Mouse (Mus musculus): ENCODE measurements around the gene Exoc4. TPM values are rescaled to one million over a fixed set of nuclear protein-coding genes. Genes with fewer than 3 reads are reported as not detected.

Gene Exoc4
- polyA plus RNA-seq, 1 experiment from 2014 or later, result 59.0 TPM

DNA sequence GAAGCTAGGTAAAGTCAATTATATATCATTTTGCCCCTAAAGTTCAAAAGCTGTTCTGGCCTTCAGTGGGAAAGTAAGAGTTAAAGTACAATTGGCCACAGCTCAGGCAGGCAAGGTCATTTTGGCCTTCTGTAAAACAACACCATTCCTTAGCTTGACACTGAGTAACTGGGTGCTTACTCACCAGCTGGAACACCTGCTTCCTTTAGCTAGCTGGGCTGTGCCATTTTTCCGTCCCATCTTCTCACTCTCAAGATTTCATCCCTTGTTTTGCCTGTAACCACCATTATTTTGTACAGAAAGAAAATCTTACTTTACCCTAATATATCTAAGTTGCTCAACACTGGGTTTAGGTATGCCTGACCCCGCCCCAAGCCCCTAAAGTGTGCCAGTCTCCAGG, 543.7 kb downstream of the Exoc4 start:
- H3K27ac ChIP-seq (replicated peaks), result no peak overlapping the region
- H3K9ac ChIP-seq (replicated peaks), result no peak overlapping the region
- no peak overlapping the region for H3K4me2 ChIP-seq (replicated peaks)
- no peak for ATAC-seq (replicated peaks)
- WGBS, result 90% methylated on average over 2 of the region's 2 CpGs
- H3K27me3 ChIP-seq, result no peaks in the 10 kb centered on the region
- H3K4me3 ChIP-seq, result no peak overlapping the region
- H3K36me3 ChIP-seq, result no peaks in the 10 kb centered on the region
- H3K9me3 ChIP-seq, result no peaks in the 10 kb centered on the region
- no peaks in the 10 kb centered on the region for H3K4me1 ChIP-seq

DNA sequence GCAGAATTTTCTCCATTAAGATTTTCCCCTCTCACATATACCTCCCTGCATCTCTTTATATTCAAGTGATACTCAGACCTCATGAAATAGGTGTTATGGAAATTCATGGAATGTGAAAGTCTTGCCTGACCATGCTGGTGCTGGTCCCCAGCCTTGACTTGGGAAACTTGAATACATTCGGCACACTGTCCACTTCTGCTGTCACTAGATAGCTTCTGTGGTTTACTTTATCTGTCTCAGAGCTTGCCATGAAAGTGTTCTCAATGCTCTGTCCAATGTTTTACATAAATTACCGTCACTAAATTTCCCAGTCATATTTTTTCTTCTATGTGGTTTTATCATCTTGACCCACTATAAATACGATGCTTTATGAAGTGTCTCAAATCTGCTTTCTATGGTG, 552.4 kb downstream of the Exoc4 start:
- 95% methylated on average over 3 of the region's 3 CpGs for WGBS
- no peaks in the 10 kb centered on the region for H3K9me3 ChIP-seq
- no peak overlapping the region for H3K9ac ChIP-seq (replicated peaks)
- no peak overlapping the region for H3K4me2 ChIP-seq (replicated peaks)
- H3K4me3 ChIP-seq, result no peak overlapping the region
- H3K4me1 ChIP-seq, result peaks cover 15% of the 10 kb centered on the region
- H3K27me3 ChIP-seq, result no peaks in the 10 kb centered on the region
- no peak overlapping the region for H3K27ac ChIP-seq (replicated peaks)
- ATAC-seq (replicated peaks), result no peak
- no peaks in the 10 kb centered on the region for H3K36me3 ChIP-seq

DNA sequence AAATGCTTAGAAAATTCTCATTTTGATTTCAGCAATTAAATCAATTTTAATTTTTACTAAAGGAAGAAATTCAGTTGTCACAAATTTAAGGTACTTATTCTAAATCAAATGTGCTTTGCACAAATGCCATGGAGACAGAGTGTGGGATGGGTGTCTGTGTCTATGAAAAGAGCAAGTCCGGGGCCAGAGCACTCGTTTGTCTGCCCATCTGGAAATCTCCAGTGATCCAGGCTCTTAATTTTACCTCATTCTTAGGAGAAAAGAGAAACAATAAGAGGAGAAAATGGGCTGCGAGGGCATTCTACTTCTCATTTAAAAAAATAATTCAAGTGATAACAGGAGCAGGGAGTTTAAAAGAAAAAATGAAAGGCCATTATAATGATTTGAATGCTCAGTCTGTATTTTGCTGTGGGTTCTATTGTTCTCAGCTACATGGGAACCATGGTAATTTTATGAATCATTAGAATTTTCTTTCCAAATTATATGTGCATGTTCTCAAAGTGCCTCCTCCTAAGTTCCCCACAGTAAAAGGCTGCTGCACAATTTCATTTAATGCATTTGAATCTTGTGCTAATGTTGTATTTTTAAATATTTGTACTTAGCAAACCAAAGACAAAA, 554.7 kb downstream of the Exoc4 start:
- Histone ChIP-seq H3K4me3 (no peak overlapping the region), H3K36me3 (no peaks in the 10 kb centered on the region), H3K9ac (replicated peaks) (no peak overlapping the region), H3K27ac (replicated peaks) (peak overlapping the region; percentile 60), H3K9me3 (no peaks in the 10 kb centered on the region), H3K4me2 (replicated peaks) (no peak overlapping the region), H3K27me3 (no peaks in the 10 kb centered on the region), H3K4me1 (peaks cover 15% of the 10 kb centered on the region)
- WGBS, result 7% methylated on average over 3 of the region's 3 CpGs
- peak; percentile 60; the same call in 1 of the 2 replicates for ATAC-seq (replicated peaks)

DNA sequence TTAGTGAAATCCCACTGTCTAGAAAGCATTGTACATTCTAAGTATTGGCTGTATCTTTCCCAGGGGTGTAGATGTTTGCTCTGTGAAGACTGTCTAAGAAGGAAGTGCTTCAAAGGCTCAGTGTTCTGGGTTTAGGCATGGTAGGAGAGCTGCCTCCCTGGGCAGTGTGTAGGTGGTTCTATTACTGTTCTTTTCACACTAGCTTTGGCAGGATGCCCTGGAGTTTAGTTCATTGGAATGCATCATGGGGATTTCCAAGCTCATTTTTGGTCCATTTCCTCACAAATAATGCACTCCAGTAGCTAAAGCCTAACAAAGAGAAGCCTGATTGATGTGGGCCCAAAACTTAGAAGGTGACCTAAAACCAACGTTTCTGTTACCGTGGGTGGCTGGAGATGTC, 555.9 kb downstream of the Exoc4 start:
- Histone ChIP-seq H3K36me3 (no peaks in the 10 kb centered on the region), H3K4me3 (no peak overlapping the region), H3K4me1 (peaks cover 15% of the 10 kb centered on the region), H3K9me3 (no peaks in the 10 kb centered on the region), H3K9ac (replicated peaks) (no peak overlapping the region), H3K4me2 (replicated peaks) (no peak overlapping the region), H3K27me3 (no peaks in the 10 kb centered on the region), H3K27ac (replicated peaks) (0 out of 2 replicates have a peak overlapping the region, but pooled peaks have one; percentile 37)
- WGBS, result 28% methylated on average over 2 of the region's 2 CpGs
- ATAC-seq (replicated peaks), result no peak

DNA sequence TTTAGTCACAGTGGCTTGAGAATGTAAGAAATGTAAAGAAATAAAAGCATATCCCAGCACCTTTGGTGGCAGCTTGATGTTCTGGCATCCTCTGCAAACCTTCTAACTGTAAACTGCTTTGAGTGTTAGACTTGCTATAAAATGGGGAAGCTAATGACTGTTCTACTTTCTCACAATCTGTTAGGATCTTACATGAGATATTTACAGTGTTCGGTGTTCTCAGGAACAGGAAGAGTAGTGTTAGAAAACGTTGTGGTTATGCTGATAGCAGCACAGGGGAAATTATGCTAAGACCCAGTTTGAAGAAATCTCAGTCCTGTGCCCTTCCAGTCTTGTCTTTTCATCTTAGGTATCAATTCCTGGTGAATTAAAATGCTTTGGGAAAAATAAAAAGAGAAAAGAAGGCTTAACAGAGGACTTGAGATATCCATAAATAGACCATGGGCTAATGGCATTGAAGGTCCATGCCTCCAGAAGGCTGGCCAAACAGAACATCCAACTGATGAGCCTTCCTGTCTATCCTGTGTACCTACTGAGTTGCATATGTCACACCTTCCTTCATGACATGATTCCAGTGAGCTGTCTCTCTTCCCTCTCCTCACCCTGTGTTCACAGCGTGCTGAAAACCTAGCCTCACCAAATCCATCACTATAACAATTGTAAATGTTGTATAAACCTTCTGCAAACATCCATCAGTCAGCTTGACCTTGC, 557.3 kb downstream of the Exoc4 start:
- WGBS, result 84% methylated on average over 3 of the region's 3 CpGs
- H3K4me3 ChIP-seq, result no peak overlapping the region
- H3K9ac ChIP-seq (replicated peaks), result no peak overlapping the region
- no peak overlapping the region for H3K27ac ChIP-seq (replicated peaks)
- no peak overlapping the region for H3K4me2 ChIP-seq (replicated peaks)
- ATAC-seq (replicated peaks), result no peak
- H3K9me3 ChIP-seq, result no peaks in the 10 kb centered on the region
- peaks cover 15% of the 10 kb centered on the region for H3K4me1 ChIP-seq
- no peaks in the 10 kb centered on the region for H3K27me3 ChIP-seq
- no peaks in the 10 kb centered on the region for H3K36me3 ChIP-seq

DNA sequence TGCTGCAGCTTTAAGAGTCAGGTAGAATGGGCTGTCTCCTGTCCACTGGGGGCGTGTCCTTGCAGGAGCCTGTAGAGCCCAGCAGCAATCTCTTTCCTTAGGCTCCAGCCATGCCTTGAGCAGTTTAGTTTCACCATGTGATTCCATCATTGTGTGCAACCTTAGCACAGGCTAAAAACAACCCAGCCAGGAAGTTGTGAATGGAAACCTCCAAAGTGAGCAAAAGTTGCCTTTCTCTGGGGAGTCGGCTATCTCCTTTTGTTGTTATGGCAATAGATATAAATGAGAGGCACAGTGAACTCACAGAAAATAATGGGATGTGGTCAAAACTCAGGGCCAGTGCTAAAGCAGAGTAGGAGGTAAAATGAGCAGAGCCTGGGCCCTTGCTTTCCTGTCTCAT, 565.5 kb downstream of the Exoc4 start:
- peaks cover 10% of the 10 kb centered on the region; the same call in 1 of the 2 replicates for H3K4me1 ChIP-seq
- 62% methylated on average over 2 of the region's 2 CpGs for WGBS
- no peak for ATAC-seq (replicated peaks)

DNA sequence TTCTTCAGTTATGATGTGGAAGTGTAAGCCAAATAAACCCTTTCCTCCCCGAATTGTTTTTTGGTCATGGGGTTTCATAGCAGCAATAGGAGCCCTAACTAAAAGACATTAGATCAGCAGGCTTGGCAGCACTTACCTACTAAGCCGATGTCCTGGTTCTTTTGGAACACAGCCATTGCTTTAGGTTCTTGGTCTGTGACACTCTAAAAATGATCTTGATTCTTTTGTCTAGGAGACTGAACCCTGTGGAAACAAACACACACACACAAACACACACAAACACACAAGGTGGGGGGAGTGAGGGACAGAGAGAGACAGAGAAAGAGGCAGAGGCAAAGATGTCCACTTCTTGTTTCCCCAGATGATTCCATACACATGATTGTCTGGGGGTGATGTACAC, 574.3 kb downstream of the Exoc4 start:
- Histone ChIP-seq H3K4me2 (replicated peaks) (no peak overlapping the region), H3K27ac (replicated peaks) (no peak overlapping the region)
- ATAC-seq (replicated peaks), result no peak

More for the DNA sequence above, 565.5 kb downstream of the Exoc4 start:
- Histone ChIP-seq H3K36me3 (no peaks in the 10 kb centered on the region), H3K9ac (replicated peaks) (no peak overlapping the region), H3K4me2 (replicated peaks) (no peak overlapping the region), H3K4me3 (no peak overlapping the region), H3K9me3 (no peaks in the 10 kb centered on the region), H3K27ac (replicated peaks) (no peak overlapping the region), H3K27me3 (no peaks in the 10 kb centered on the region)

DNA sequence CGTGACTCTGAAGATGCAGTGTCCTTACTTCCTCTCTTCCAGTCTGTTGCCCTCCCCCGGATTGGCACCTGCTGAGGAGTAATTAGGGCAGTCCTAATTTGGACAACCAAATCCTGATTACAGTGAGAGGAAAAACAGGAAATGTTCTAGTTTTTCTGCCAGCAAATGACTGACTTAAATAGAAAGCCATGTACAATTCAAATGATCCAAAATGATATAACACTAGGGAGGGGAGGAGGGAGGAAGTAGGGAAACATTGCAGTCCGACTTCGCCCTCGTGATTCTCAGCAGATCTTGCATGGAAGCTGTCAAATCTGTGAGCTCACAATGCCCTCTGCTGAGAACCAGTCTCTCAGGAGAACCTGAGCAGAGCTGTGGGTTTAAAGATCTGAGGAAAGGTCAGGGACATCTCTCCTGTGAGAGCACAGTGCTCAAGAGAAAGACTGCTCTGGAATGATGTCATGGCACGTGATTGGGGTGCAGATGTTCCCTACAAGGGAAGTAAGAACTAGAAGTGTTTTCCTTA, 575.0 kb downstream of the Exoc4 start:
- no peaks in the 10 kb centered on the region for H3K27me3 ChIP-seq
- no peak overlapping the region for H3K4me2 ChIP-seq (replicated peaks)
- 47% methylated on average over 6 of the region's 6 CpGs for WGBS
- no peak overlapping the region for H3K9ac ChIP-seq (replicated peaks)
- ATAC-seq (replicated peaks), result 0 out of 2 replicates have a peak, but pooled peaks have one; percentile 43
- 0 out of 2 replicates have a peak, but pooled peaks cover 12% of the 10 kb centered on the region for H3K4me1 ChIP-seq
- 0 out of 2 replicates have a peak overlapping the region, but pooled peaks have one; percentile 17 for H3K27ac ChIP-seq (replicated peaks)
- no peaks in the 10 kb centered on the region for H3K9me3 ChIP-seq
- H3K36me3 ChIP-seq, result no peaks in the 10 kb centered on the region
- H3K4me3 ChIP-seq, result no peak overlapping the region

More for the DNA sequence above, 574.3 kb downstream of the Exoc4 start:
- no peak overlapping the region for H3K4me3 ChIP-seq
- 0 out of 2 replicates have a peak, but pooled peaks cover 9% of the 10 kb centered on the region for H3K4me1 ChIP-seq
- H3K9me3 ChIP-seq, result no peaks in the 10 kb centered on the region
- H3K36me3 ChIP-seq, result no peaks in the 10 kb centered on the region
- WGBS, result 74% methylated on average over 2 of the region's 2 CpGs
- H3K27me3 ChIP-seq, result no peaks in the 10 kb centered on the region
- H3K9ac ChIP-seq (replicated peaks), result no peak overlapping the region

DNA sequence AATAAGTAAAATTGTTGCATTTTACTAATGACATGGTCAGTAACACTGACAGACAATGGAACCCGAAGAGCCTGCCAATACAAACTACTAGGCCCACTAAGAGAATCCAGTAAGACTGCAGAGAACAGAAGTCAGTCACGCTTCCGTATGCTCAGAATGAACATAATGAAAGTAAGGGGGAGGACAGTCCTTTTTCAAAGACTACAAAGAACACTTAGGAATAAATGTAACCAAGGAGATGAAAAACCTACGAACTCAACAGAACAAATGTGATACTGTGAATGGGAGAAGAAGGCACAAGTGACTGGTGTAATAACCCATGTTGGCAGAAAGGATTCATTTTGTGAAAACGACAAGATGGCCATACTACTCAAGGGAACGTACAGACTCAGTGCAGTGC, 579.6 kb downstream of the Exoc4 start:
- no peaks in the 10 kb centered on the region for H3K9me3 ChIP-seq
- no peak overlapping the region for H3K4me3 ChIP-seq
- no peak overlapping the region for H3K9ac ChIP-seq (replicated peaks)
- H3K27me3 ChIP-seq, result no peaks in the 10 kb centered on the region
- H3K4me2 ChIP-seq (replicated peaks), result no peak overlapping the region
- WGBS, result 51% methylated on average over 6 of the region's 6 CpGs
- no peak overlapping the region for H3K27ac ChIP-seq (replicated peaks)
- peaks cover 15% of the 10 kb centered on the region; the same call in 1 of the 2 replicates for H3K4me1 ChIP-seq
- H3K36me3 ChIP-seq, result no peaks in the 10 kb centered on the region
- no peak for ATAC-seq (replicated peaks)

DNA sequence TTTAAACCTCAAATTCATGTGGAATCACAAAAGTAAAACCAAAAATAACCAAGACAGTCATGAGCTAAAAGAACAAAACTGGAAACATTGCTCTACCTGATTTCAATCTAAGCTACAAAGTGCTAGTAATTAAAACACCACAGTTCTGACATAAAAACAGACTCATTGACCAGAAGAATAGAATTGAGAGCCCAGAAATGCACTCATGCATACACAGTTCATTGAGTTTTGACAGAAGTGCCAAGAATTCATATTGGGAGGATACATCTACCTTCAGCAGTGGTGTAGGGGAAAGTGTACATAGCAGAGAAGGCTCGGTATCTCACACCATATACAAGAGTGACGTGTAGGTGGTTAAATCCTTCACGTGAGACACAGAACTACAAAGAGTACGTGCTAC, 580.4 kb downstream of the Exoc4 start:
- no peak overlapping the region for H3K4me2 ChIP-seq (replicated peaks)
- WGBS, result 96% methylated on average over 4 of the region's 4 CpGs
- H3K27ac ChIP-seq (replicated peaks), result no peak overlapping the region
- no peak for ATAC-seq (replicated peaks)
- no peaks in the 10 kb centered on the region for H3K36me3 ChIP-seq
- peaks cover 8% of the 10 kb centered on the region; the same call in 1 of the 2 replicates for H3K4me1 ChIP-seq
- no peaks in the 10 kb centered on the region for H3K27me3 ChIP-seq
- H3K4me3 ChIP-seq, result no peak overlapping the region
- no peaks in the 10 kb centered on the region for H3K9me3 ChIP-seq
- no peak overlapping the region for H3K9ac ChIP-seq (replicated peaks)

DNA sequence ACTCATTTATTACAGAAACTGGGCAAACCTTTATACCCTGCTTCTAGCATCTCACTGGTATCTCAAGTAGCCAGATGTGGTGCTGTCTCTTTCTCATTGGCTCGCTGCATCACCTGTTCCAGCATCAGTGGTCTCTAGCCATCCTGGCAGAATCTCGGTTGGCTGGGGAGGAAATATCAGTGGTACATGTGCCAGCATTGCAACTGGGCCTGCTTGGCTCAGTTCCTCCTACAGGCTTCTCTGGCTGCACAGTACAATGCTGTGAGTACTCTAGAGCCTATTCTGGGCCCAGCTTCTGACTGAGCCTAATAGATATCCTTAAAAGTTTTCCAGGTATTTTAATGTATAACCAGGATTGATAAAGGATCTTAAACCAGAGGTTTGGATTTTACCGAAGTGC, 582.4 kb downstream of the Exoc4 start:
- Histone ChIP-seq H3K9ac (replicated peaks) (no peak overlapping the region), H3K4me1 (peaks cover 8% of the 10 kb centered on the region; the same call in 1 of the 2 replicates), H3K4me3 (no peak overlapping the region), H3K27ac (replicated peaks) (no peak overlapping the region), H3K4me2 (replicated peaks) (no peak overlapping the region), H3K36me3 (no peaks in the 10 kb centered on the region), H3K9me3 (no peaks in the 10 kb centered on the region), H3K27me3 (no peaks in the 10 kb centered on the region)
- 81% methylated on average over 3 of the region's 3 CpGs for WGBS
- no peak for ATAC-seq (replicated peaks)

DNA sequence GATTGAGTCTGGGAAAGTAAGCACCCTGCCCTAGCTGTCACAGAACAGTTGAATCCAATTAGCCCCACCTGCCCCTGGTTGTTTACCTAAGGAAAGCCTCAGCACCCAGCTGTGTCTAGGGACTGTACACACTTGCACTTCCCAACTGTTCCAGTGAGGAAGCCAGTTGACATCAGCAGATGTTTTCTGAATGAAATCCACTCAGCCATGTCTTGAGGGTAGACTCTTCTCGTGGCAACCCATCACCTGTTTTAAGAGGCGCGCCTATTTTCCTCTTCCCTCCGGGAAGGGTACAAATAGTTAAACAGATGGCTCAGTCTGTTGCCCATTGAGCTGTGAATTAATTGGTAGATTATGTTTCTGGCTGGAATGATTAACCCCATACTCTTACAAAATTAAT, 584.1 kb downstream of the Exoc4 start:
- Histone ChIP-seq H3K36me3 (no peaks in the 10 kb centered on the region), H3K27me3 (no peaks in the 10 kb centered on the region), H3K4me1 (peaks cover 8% of the 10 kb centered on the region; the same call in 1 of the 2 replicates), H3K9me3 (no peaks in the 10 kb centered on the region), H3K4me3 (no peak overlapping the region), H3K4me2 (replicated peaks) (no peak overlapping the region), H3K27ac (replicated peaks) (peak overlapping the region; percentile 56; the same call in 1 of the 2 replicates), H3K9ac (replicated peaks) (no peak overlapping the region)
- WGBS, result 46% methylated on average over 4 of the region's 4 CpGs
- no peak for ATAC-seq (replicated peaks)

All from forebrain, embryonic 15.5 days (tissue).